Mouse (Mus musculus): Measurements from ENCODE around the gene Plekhg1. TPM values are rescaled to one million over a fixed set of nuclear protein-coding genes. Genes with fewer than 3 reads are reported as not detected.

The Plekhg1 gene
- polyA plus RNA-seq, 1 experiment from 2014 or later = 4.8 TPM

DNA sequence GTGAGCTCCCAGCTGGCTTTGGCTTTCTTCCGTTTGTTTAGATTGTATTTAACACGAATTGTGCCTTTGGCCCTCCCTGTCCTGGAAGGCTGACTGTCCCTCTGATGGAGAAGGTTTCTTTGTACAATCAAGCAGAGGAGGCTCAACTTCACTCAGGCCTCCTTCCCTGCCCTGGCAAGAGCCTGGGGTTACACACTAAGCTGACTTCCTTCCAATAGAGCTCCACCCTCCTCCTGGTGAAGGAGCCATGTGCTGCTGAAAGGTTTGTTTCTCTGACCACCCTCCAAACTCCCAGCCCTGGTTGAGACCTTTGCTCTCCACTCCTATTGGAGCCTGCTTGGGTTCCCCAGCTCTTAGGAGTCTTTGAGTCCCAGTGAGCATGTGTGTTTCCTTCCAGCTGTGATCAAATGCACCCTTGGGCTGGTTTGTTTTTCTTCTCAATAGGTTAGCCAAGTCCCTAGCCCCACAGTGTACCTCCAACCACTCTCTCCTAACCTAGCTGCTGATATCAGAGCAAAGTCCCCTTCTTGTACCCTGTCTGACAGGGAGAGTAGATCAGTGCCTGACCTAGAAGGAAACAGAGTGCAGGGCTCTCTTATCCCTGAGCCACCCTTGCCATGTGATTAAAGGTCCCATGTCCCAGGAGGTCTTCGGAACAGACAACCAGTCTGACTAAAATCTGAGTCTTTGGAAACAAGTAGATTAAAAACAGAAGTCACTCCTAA, 6.8 kb downstream of the Plekhg1 start:
- H3K9me3 ChIP-seq (ENCODE audit: control insufficient read depth, low read length) = no peaks in the 10 kb centered on the region
- no peak overlapping the region for H3K9ac ChIP-seq (ENCODE audit: low read length)
- ATAC-seq (ENCODE audit: low FRiP score, low TSS enrichment) (peak; percentile 60; the same call in 1 of the 2 replicates), DNase-seq (ENCODE audit: low spot score) (peak; percentile 25)
- WGBS = 33% methylated on average over 3 of the region's 3 CpGs
- H3K4me2 ChIP-seq (replicated peaks; ENCODE audit: low read depth) = no peak overlapping the region
- H3K36me3 ChIP-seq (ENCODE audit: control insufficient read depth, insufficient read depth, low read length) = no peaks in the 10 kb centered on the region
- H3K4me3 ChIP-seq (ENCODE audit: low read depth, low read length) = no peak overlapping the region
- H3K4me1 ChIP-seq (replicated peaks; ENCODE audit: control insufficient read depth, insufficient read depth) = no peaks in the 10 kb centered on the region; the same call in 1 of the 2 replicates
- 0 out of 2 replicates have a peak overlapping the region, but pooled peaks have one; percentile 30 for H3K27ac ChIP-seq (replicated peaks)
- TF ChIP-seq EP300 (optimal IDR thresholded peaks at IDR 0.05) (no peak), CTCF (IDR thresholded peaks at IDR 0.05; ENCODE audit: low read depth) (no peak)
- H3K27me3 ChIP-seq (ENCODE audit: control insufficient read depth, insufficient read depth, low read length) = no peaks in the 10 kb centered on the region

GRCm38 (mm10) chr10:3749580-3749979, 9.4 kb downstream of the Plekhg1 start:
- Histone ChIP-seq H3K36me3 (ENCODE audit: control insufficient read depth, insufficient read depth, low read length) (no peaks in the 10 kb centered on the region), H3K9ac (ENCODE audit: low read length) (no peak overlapping the region), H3K9me3 (ENCODE audit: control insufficient read depth, low read length) (no peaks in the 10 kb centered on the region), H3K4me2 (replicated peaks; ENCODE audit: low read depth) (no peak overlapping the region), H3K27me3 (ENCODE audit: control insufficient read depth, insufficient read depth, low read length) (no peaks in the 10 kb centered on the region), H3K4me3 (ENCODE audit: low read depth, low read length) (no peak overlapping the region), H3K4me1 (replicated peaks; ENCODE audit: control insufficient read depth, insufficient read depth) (no peaks in the 10 kb centered on the region), H3K27ac (replicated peaks) (no peak overlapping the region)
- TF ChIP-seq EP300 (optimal IDR thresholded peaks at IDR 0.05) (no peak), CTCF (IDR thresholded peaks at IDR 0.05; ENCODE audit: low read depth) (no peak)
- ATAC-seq (ENCODE audit: low FRiP score, low TSS enrichment) (no peak), DNase-seq (ENCODE audit: low spot score) (no peak)
- 78% methylated on average over 1 of the region's 1 CpGs for WGBS

DNA sequence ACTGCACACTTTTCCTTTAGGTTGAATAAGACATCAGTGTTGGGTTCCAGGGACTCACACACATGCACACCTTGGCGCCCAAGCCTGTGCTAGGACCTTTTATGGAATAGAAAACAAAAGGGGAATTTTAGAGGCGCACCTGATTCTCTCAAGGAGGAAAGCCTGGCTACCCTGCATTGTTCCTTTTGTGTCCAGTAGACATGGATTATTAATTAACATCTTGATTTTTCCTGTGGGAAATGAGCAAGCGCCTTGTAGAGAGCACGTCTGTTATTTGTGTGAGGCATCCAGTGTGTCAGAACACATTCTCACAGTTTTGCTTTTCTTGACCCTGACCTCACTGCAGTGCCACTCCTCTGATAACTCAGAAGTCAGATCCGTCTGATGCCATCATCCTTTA, 21.8 kb downstream of the Plekhg1 start:
- ATAC-seq (ENCODE audit: low FRiP score, low TSS enrichment) (no peak), DNase-seq (ENCODE audit: low spot score) (no peak)
- H3K9ac ChIP-seq (ENCODE audit: low read length) = no peak overlapping the region
- no peak overlapping the region for H3K4me2 ChIP-seq (replicated peaks; ENCODE audit: low read depth)
- H3K27ac ChIP-seq (replicated peaks) = no peak overlapping the region
- H3K9me3 ChIP-seq (ENCODE audit: control insufficient read depth, low read length) = no peaks in the 10 kb centered on the region
- no peaks in the 10 kb centered on the region for H3K4me1 ChIP-seq (replicated peaks; ENCODE audit: control insufficient read depth, insufficient read depth)
- no peaks in the 10 kb centered on the region for H3K27me3 ChIP-seq (ENCODE audit: control insufficient read depth, insufficient read depth, low read length)
- no peak for TF ChIP-seq CTCF (IDR thresholded peaks at IDR 0.05; ENCODE audit: low read depth)
- H3K36me3 ChIP-seq (ENCODE audit: control insufficient read depth, insufficient read depth, low read length) = no peaks in the 10 kb centered on the region
- WGBS = 67% methylated on average over 5 of the region's 5 CpGs
- no peak overlapping the region for H3K4me3 ChIP-seq (ENCODE audit: low read depth, low read length)

- H3K27ac ChIP-seq (replicated peaks) = no peak overlapping the region
- ATAC-seq (ENCODE audit: low FRiP score, low TSS enrichment) (peak; percentile 60; the same call in 1 of the 2 replicates), DNase-seq (ENCODE audit: low spot score) (no peak)
- no peaks in the 10 kb centered on the region for H3K36me3 ChIP-seq (ENCODE audit: control insufficient read depth, insufficient read depth, low read length)
- H3K27me3 ChIP-seq (ENCODE audit: control insufficient read depth, insufficient read depth, low read length) = no peaks in the 10 kb centered on the region
- no peaks in the 10 kb centered on the region for H3K4me1 ChIP-seq (replicated peaks; ENCODE audit: control insufficient read depth, insufficient read depth)
- H3K9ac ChIP-seq (ENCODE audit: low read length) = no peak overlapping the region
- 48% methylated on average over 3 of the region's 3 CpGs for WGBS
- H3K4me3 ChIP-seq (ENCODE audit: low read depth, low read length) = no peak overlapping the region
- TF ChIP-seq EP300 (optimal IDR thresholded peaks at IDR 0.05) = no peak
- no peak for TF ChIP-seq CTCF (IDR thresholded peaks at IDR 0.05; ENCODE audit: low read depth)
- no peak overlapping the region for H3K4me2 ChIP-seq (replicated peaks; ENCODE audit: low read depth)
- H3K9me3 ChIP-seq (ENCODE audit: control insufficient read depth, low read length) = no peaks in the 10 kb centered on the region
Measured at GRCm38 (mm10) chr10:3763199-3763598, 23.0 kb downstream of the Plekhg1 start.

DNA sequence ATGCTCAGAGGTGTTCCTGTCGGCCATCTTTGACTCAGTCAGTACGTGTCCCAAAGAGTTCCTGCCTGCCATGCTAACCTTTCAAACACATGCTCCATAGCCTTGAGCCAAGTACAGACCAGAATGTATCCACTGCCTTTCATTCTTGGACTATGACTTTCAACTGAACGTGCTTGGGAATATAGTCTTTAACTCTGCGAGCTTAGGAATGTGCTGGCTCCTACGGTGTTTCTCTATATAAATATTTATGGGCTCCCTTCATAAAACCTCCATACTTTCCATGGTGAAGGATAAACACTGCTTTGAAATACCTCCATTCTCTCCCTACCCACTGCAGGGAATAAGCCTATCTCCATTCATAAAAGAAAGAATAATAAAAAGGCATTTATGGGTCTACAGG, 29.0 kb downstream of the Plekhg1 start:
- H3K27ac ChIP-seq (replicated peaks) = no peak overlapping the region
- WGBS = 47% methylated on average over 5 of the region's 5 CpGs

GRCm38 (mm10) chr10:3774330-3774729, 34.2 kb downstream of the Plekhg1 start:
- Histone ChIP-seq H3K4me3 (ENCODE audit: low read depth, low read length) (no peak overlapping the region), H3K27ac (replicated peaks) (no peak overlapping the region), H3K36me3 (ENCODE audit: control insufficient read depth, insufficient read depth, low read length) (no peaks in the 10 kb centered on the region), H3K9ac (ENCODE audit: low read length) (no peak overlapping the region), H3K27me3 (ENCODE audit: control insufficient read depth, insufficient read depth, low read length) (no peaks in the 10 kb centered on the region), H3K4me2 (replicated peaks; ENCODE audit: low read depth) (no peak overlapping the region), H3K4me1 (replicated peaks; ENCODE audit: control insufficient read depth, insufficient read depth) (no peaks in the 10 kb centered on the region), H3K9me3 (ENCODE audit: control insufficient read depth, low read length) (no peaks in the 10 kb centered on the region)
- WGBS = 64% methylated on average over 2 of the region's 2 CpGs
- DNase-seq (ENCODE audit: low spot score) (no peak), ATAC-seq (ENCODE audit: low FRiP score, low TSS enrichment) (no peak)
- TF ChIP-seq EP300 (optimal IDR thresholded peaks at IDR 0.05) = no peak
- TF ChIP-seq CTCF (IDR thresholded peaks at IDR 0.05; ENCODE audit: low read depth) = no peak

More for the DNA sequence above, 29.0 kb downstream of the Plekhg1 start:
- Histone ChIP-seq H3K4me1 (replicated peaks; ENCODE audit: control insufficient read depth, insufficient read depth) (no peaks in the 10 kb centered on the region; the same call in 1 of the 2 replicates), H3K27me3 (ENCODE audit: control insufficient read depth, insufficient read depth, low read length) (no peaks in the 10 kb centered on the region), H3K4me3 (ENCODE audit: low read depth, low read length) (no peak overlapping the region), H3K9ac (ENCODE audit: low read length) (no peak overlapping the region), H3K36me3 (ENCODE audit: control insufficient read depth, insufficient read depth, low read length) (no peaks in the 10 kb centered on the region), H3K9me3 (ENCODE audit: control insufficient read depth, low read length) (no peaks in the 10 kb centered on the region), H3K4me2 (replicated peaks; ENCODE audit: low read depth) (no peak overlapping the region)
- ATAC-seq (ENCODE audit: low FRiP score, low TSS enrichment) (no peak; the same call in 1 of the 2 replicates), DNase-seq (ENCODE audit: low spot score) (no peak)
- TF ChIP-seq EP300 (optimal IDR thresholded peaks at IDR 0.05) (no peak), CTCF (IDR thresholded peaks at IDR 0.05; ENCODE audit: low read depth) (no peak)
